Mouse (Mus musculus) hematopoietic stem cell, adult 5-6 weeks (primary cell): Measurements from ENCODE around the gene Tmem69. TPM values are rescaled to one million over a fixed set of nuclear protein-coding genes. Genes with fewer than 3 reads are reported as not detected.

Experiments
- total RNA-seq: library from RNA; stranded (forward); fragments of 172-1452, 232-1000 nt; gene quantifications from 2 replicates; pipeline ENCODE4 v1.2.3, GENCODE M21; 2017

Gene Tmem69
- total RNA-seq, 1 experiment from 2014 or later: 12.4 TPM

Other genes starting within 250 kb of the Tmem69 start
- gene Mast2, start 91.8 kb downstream of the Tmem69 start, total RNA-seq: 11.8 and 12.6 TPM in 2 replicates
- 19.1 and 31.5 TPM in 2 replicates for gene Ipp, start 48.4 kb downstream of the Tmem69 start, total RNA-seq
- gene Gpbp1l1, start 1.7 kb upstream of the Tmem69 start, total RNA-seq: 190 and 203 TPM in 2 replicates
- gene Ccdc17, start 40.7 kb upstream of the Tmem69 start, total RNA-seq: 4.6 and 7.3 TPM in 2 replicates
- 291 and 379 TPM in 2 replicates for gene Nasp, start 72.0 kb upstream of the Tmem69 start, total RNA-seq
- gene Akr1a1, start 95.7 kb upstream of the Tmem69 start, total RNA-seq: 341 and 616 TPM in 2 replicates
- 221 and 249 TPM in 2 replicates for gene Prdx1, start 129.6 kb upstream of the Tmem69 start, total RNA-seq
- 17.8 and 26.2 TPM in 2 replicates for gene Mmachc, start 152.5 kb upstream of the Tmem69 start, total RNA-seq
- 19.8 and 27.4 TPM in 2 replicates for gene Ccdc163, start 152.6 kb upstream of the Tmem69 start, total RNA-seq
- 6.1 and 6.9 TPM in 2 replicates for gene Tesk2, start 165.0 kb upstream of the Tmem69 start, total RNA-seq